ENCODE assay signal across 8 mouse cellular contexts in the genomic region with DNA sequence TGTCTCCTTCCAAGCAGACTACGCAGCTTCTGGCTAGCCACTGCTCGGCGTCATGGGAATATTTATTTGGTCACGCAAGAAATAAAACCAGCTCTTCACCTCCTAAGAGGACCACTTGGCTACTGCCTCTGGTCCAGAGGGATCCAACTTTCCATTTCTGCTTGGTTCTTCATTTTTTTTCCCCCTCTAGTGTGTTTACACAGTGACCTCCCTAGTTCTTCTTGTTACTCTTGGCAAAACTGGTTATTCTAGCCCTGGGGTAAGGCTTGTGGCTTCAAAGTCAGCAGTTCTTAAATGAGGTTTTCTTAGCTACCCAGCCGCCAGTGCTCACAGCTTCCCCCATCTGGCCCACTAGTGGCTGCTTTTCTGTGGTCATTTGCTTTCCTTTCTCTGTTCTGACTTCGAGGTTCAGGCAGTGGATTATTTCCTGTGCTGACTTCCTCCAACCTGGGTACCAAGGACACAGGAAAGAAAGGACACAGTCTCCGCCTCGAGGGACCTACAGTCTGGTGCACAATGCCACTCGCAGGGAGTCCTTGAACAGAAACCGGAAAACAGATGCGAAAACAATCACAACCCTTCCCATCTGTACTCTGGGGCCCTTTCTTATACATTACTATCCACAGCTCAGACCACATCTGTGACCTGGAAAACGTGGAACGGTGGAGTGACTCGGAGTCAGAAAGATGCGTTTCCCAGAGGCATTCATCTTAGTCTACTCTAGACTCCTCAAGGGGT. TPM values are rescaled to one million over a fixed set of nuclear protein-coding genes. Genes with fewer than 3 reads are reported as not detected.
DNase-seq lines count a peak whose midpoint lies in the region; ATAC-seq and TF ChIP-seq lines count a peak whose summit lies in the region.

No protein-coding gene starts in this region.

- ATAC-seq in intestine, postnatal 0 days: peak; percentile 17; the same call in 1 of the 2 replicates

- peak overlapping the region; percentile 87 for H3K27ac ChIP-seq in heart, adult 2 months
- H3K27ac ChIP-seq in intestine, postnatal 0 days (ENCODE audit: low read depth, low read length): no peak overlapping the region

- peaks cover 2% of the 10 kb centered on the region; the same call in 1 of the 2 replicates for H3K36me3 ChIP-seq in heart, adult 2 months (ENCODE audit: control insufficient read depth, insufficient read depth, low read length)
- no peaks in the 10 kb centered on the region for H3K36me3 ChIP-seq in intestine, postnatal 0 days (ENCODE audit: control insufficient read depth, insufficient read depth)

- H3K27me3 ChIP-seq in heart, adult 2 months (ENCODE audit: control insufficient read depth, insufficient read depth, low read length): no peaks in the 10 kb centered on the region
- peaks cover 6% of the 10 kb centered on the region; the same call in 1 of the 2 replicates for H3K27me3 ChIP-seq in intestine, postnatal 0 days (replicated peaks; ENCODE audit: control insufficient read depth, insufficient read depth, low read length)

- TF ChIP-seq POLR2A in heart, adult 2 months (IDR thresholded peaks at IDR 0.05; ENCODE audit: insufficient read depth, low read depth, low read length): peak; percentile 50

- peak overlapping the region; percentile 12; the same call in 1 of the 2 replicates for H3K9ac ChIP-seq in heart, adult 2 months (ENCODE audit: low read depth, low read length)
- no peak overlapping the region for H3K9ac ChIP-seq in intestine, postnatal 0 days (ENCODE audit: low read depth, low read length)

- TF ChIP-seq EP300 in heart, adult 2 months (IDR thresholded peaks at IDR 0.05; ENCODE audit: insufficient read depth, low read depth, low read length): peak; percentile 96

- DNase-seq in embryo, embryonic 10 days (ENCODE audit: low spot score): peak; percentile 66
- DNase-seq in embryo, embryonic 9.5 days (ENCODE audit: extremely low spot score): no peak
- DNase-seq in ES-CJ7 (ENCODE audit: low read depth, low spot score): peak; percentile 82
- DNase-seq in heart, adult 2 months: peak; percentile 65 to 80
- peak; percentile 76 for DNase-seq in lung, postnatal 10 days
- no peak for DNase-seq in yolk sac, embryonic 10.5 days (ENCODE audit: low spot score)
- DNase-seq in ovary, adult 18-20 months (ENCODE audit: low spot score): no peak

- 28% methylated on average over 15 of the region's 15 CpGs for WGBS in heart, adult 2 months
- WGBS in intestine, postnatal 0 days: 37% methylated on average over 15 of the region's 15 CpGs

- H3K9me3 ChIP-seq in intestine, postnatal 0 days (ENCODE audit: control insufficient read depth): no peaks in the 10 kb centered on the region

- H3K4me3 ChIP-seq in heart, adult 2 months: no peak overlapping the region
- H3K4me3 ChIP-seq in intestine, postnatal 0 days (ENCODE audit: low read depth, low read length): no peak overlapping the region

- peak; percentile 69 for TF ChIP-seq CTCF in heart, adult 2 months (IDR thresholded peaks at IDR 0.05)
- peak; percentile 53 for TF ChIP-seq CTCF in intestine, postnatal 0 days (IDR thresholded peaks at IDR 0.05; ENCODE audit: low read depth)

- H3K4me1 ChIP-seq in heart, adult 2 months (ENCODE audit: control insufficient read depth, insufficient read depth, low read length): peaks cover 23% of the 10 kb centered on the region
- H3K4me1 ChIP-seq in intestine, postnatal 0 days (replicated peaks; ENCODE audit: control insufficient read depth, insufficient read depth, low read length): no peaks in the 10 kb centered on the region

- no peak overlapping the region for H3K4me2 ChIP-seq in intestine, postnatal 0 days (replicated peaks; ENCODE audit: low read depth)

- intact Hi-C loops in heart, adult 2 months (cut with DNase I): loop anchor here (1.0 kb wide), 1 partner anchor 25 kb away; a partner anchor contains a TSS

- no peaks in the 10 kb centered on the region for H3K79me2 ChIP-seq in heart, adult 2 months (replicated peaks; ENCODE audit: control insufficient read depth, insufficient read depth, low read length)

RNA-seq across cellular contexts. Expression of a gene that starts 4.6 kb away (rescaled TPM):
- under 1 TPM; 0.39 to 0.52 TPM for total RNA-seq in heart, adult 2 months (2021)
- 0.26 and 0.53 TPM in 2 replicates for polyA plus RNA-seq in heart, adult 2 months (2012; rRNA removed)
- 0.77 and 1.3 TPM in 2 replicates for polyA plus RNA-seq in intestine, postnatal 0 days (2015; fragmentation: Nextera tagmentation; extraction: Ambion mirVana)

RNA-seq across cellular contexts. Expression of a gene that starts 25.3 kb away (rescaled TPM):
- total RNA-seq in heart, adult 2 months (2021): 10 to 100 TPM; 65.5 to 77.8 TPM
- 131 and 152 TPM in 2 replicates for polyA plus RNA-seq in heart, adult 2 months (2012; rRNA removed)
- polyA plus RNA-seq in intestine, postnatal 0 days (2015; fragmentation: Nextera tagmentation; extraction: Ambion mirVana): 339 and 374 TPM in 2 replicates

RNA-seq across cellular contexts. Expression of a gene that starts 30.5 kb away (rescaled TPM):
- not detected for total RNA-seq in heart, adult 2 months (2021)
- not detected in 2 replicates for polyA plus RNA-seq in heart, adult 2 months (2012; rRNA removed)
- polyA plus RNA-seq in intestine, postnatal 0 days (2015; fragmentation: Nextera tagmentation; extraction: Ambion mirVana): 0.44 and 0.53 TPM in 2 replicates

RNA-seq across cellular contexts. Expression of a gene that starts 43.6 kb away (rescaled TPM):
- under 1 TPM; 0.36 to 0.47 TPM for total RNA-seq in heart, adult 2 months (2021)
- 2.1 and 3.8 TPM in 2 replicates for polyA plus RNA-seq in heart, adult 2 months (2012; rRNA removed)
- polyA plus RNA-seq in intestine, postnatal 0 days (2015; fragmentation: Nextera tagmentation; extraction: Ambion mirVana): 73.4 and 93.7 TPM in 2 replicates

RNA-seq across cellular contexts. Expression of a gene that starts 50.0 kb away (rescaled TPM):
- total RNA-seq in heart, adult 2 months (2021): 1 to 10 TPM; 1.2 to 2.3 TPM
- 6.8 and 7.0 TPM in 2 replicates for polyA plus RNA-seq in heart, adult 2 months (2012; rRNA removed)
- polyA plus RNA-seq in intestine, postnatal 0 days (2015; fragmentation: Nextera tagmentation; extraction: Ambion mirVana): 1.8 and 2.1 TPM in 2 replicates

Comparison
In these comparisons a context has a peak if more than half of its experiments do, and no peak if none do; other contexts are left out.
1. DNase-seq: peak in embryo, embryonic 10 days (single experiment), ES-CJ7 (single experiment), heart, adult 2 months (2 of 2) and lung, postnatal 10 days (single experiment); none in embryo, embryonic 9.5 days (single experiment), yolk sac, embryonic 10.5 days (single experiment) and ovary, adult 18-20 months (single experiment).